Mouse (Mus musculus): Measurements from ENCODE around the gene Odf4.

Gene Odf4

DNA sequence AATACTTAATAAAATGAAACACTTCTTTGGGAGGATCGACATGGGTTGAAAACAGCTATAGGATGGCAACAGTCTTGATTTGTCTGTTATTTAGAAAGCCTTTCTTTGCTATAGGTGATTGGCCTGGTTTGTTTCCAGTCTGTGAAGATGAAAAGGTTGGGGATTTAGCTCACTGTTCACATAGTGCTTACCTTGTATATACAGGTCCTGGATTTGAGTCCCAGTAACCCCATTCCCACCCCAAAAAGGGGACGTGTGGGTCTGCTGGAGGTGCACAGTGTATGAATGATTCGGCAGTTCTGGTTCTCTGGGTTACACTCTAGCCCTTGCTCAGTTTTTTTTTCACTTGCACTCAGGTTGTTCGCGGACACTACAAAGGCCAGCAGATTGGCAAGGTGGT, 24.1 kb downstream of the Odf4 start:
- no peak for DNase-seq (ENCODE audit: low spot score in 2 of 2)

DNA sequence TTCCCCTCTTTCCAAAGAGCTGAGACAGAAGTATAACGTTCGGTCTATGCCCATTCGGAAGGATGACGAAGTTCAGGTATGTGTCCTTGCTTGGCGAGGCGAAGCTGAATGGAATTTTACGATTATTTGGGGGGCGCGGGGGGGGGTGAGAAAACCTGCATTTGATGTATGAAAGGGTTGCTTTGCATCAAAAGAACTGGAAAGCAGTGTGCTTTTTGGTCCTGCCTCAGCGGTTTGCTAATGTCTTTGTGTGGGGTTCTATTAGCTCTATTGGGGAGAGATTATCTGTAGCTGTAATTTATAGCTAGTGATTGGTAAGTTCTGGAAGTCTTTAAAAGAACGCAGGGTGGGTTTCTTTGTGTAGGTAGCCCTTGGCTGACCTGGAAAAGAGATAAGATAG, 24.5 kb downstream of the Odf4 start:
- no peak for DNase-seq (ENCODE audit: low spot score in 2 of 2)

DNA sequence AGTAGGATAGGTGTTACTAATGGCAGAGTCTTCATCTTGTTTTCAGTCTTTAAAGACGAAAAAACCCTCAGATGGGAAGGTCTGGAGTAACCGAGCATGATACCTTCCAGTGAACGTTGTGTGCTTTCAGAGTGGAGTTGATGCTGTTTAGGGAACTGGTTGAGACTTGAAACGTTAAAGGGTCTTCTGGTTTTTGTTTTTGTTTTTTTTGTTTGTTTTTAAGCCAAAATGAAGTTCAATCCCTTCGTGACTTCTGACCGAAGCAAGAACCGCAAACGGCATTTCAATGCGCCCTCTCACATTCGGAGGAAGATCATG, 24.9 kb downstream of the Odf4 start:
- DNase-seq (ENCODE audit: low spot score in 2 of 2): no peak

DNA sequence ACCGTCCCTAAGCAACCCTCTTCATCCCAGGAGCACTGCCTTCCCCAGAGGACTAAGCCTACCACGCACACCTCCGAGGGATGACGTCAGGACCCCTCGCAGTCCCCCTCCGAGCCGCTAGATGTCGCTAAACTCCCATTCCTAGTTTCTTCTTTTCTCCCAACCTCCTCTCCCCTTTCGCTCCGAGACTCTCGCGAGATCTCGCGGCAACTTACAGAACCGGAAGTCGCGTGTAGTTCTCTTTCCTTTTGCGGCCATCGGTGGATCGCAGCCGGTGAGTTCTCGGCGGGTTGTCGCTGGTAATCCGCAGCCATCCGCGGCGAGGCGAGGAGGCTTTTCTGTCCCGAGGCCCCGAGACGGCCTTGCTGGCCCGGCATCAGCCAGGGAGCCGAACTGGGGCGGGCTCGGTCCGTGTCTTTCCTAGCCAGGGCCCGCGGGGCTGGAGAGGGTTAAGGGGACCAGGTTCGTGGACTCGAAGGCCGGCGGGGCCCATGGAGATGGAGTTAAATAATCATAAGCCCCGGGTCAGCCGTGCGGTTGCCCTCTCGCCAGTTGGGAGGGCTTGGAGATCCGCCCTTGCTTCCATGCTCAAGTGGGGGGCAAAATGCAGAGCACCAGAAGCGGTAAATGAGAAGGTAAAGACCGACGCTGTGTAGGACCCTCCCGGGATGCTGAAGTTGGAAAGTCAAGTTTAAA, 25.4 kb downstream of the Odf4 start, which contains the start of gene Rpl26:
Gene Rpl26, plus strand, starts transcription at position 233 of the 696 bp plus-strand sequence.
- peak; percentile 99 to 100 for DNase-seq (ENCODE audit: low spot score in 2 of 2)

GRCm38 (mm10) chr11:68900519-68901350, 26.1 kb downstream of the Odf4 start:
- DNase-seq (ENCODE audit: low spot score in 2 of 2): peak in 1 of 2 experiments; percentile 17

- no peak for DNase-seq (ENCODE audit: low spot score in 2 of 2)
Observed at GRCm38 (mm10) chr11:68899815-68900214, 27.1 kb downstream of the Odf4 start.

- no peak for DNase-seq (ENCODE audit: low spot score in 2 of 2)
Observed at GRCm38 (mm10) chr11:68898790-68899189, 28.1 kb downstream of the Odf4 start.

- no peak for DNase-seq (ENCODE audit: low spot score in 2 of 2)
Observed at GRCm38 (mm10) chr11:68897838-68898237, 29.0 kb downstream of the Odf4 start.

GRCm38 (mm10) chr11:68897120-68897519, 29.8 kb downstream of the Odf4 start:
- no peak for DNase-seq (ENCODE audit: low spot score in 2 of 2)

DNA sequence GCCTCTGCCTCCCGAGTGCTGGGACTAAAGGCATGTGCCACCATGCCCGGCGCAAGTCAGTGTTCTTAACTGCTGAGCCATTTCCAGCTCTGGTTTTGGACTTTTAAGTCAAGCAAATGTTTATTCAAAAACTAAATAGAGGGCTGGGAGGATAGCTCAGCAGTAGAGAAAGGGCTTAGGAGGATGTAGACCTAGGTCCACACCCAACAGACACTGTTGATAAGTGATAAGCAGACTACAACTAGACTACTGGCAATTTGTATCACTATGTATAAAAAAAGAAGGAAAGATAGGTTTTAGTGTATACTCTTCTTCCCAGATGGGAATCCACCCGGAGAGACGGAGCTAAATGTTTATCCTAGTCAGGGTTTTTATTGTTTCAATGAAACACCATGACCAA, 30.6 kb downstream of the Odf4 start:
- DNase-seq (ENCODE audit: low spot score in 2 of 2): no peak

GRCm38 (mm10) chr11:68893911-68894464, 32.9 kb downstream of the Odf4 start:
- no peak for DNase-seq (ENCODE audit: low spot score in 2 of 2)

GRCm38 (mm10) chr11:68892233-68892832, 34.5 kb downstream of the Odf4 start:
- no peak for DNase-seq (ENCODE audit: low spot score in 2 of 2)

DNA sequence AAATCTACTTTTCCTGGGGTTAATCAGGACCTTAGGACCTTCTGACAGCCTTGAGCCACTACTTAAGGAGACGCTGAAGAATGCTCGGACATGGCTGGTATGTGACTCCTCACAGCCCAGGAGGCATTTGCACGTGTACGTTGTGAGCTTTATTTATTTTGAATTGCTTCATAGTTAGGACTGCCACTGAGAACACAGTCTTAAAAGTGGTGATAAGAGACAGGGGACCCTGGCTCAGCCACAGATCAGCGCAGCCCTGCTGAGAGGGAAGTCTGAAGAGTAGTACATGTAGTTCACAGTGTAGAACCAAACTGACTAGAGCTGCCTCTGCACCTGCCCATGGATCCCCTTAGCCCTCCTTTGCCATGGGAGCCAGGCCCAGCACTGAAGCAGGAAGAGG, 35.1 kb downstream of the Odf4 start:
- no peak for DNase-seq (ENCODE audit: low spot score in 2 of 2)

DNA sequence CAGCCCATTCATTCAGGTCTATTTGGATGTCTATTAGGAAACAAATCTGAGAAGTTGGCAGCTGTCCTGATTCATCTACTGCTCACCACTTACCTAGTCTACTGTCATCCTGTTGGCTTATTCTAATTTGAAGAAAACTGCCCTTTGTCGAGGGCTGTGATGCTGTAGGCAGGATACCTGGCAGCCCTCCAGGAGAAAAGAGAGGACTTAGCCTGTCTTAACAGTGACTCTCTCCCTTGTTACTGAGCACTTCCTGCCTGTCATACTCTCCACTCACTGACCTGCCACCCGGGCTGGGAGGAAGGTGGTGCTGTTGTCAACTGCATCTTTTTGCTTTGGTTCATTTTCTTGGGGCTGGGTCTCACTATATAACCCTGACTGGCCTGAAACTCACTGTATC, 36.3 kb downstream of the Odf4 start:
- DNase-seq (ENCODE audit: low spot score in 2 of 2): no peak

DNA sequence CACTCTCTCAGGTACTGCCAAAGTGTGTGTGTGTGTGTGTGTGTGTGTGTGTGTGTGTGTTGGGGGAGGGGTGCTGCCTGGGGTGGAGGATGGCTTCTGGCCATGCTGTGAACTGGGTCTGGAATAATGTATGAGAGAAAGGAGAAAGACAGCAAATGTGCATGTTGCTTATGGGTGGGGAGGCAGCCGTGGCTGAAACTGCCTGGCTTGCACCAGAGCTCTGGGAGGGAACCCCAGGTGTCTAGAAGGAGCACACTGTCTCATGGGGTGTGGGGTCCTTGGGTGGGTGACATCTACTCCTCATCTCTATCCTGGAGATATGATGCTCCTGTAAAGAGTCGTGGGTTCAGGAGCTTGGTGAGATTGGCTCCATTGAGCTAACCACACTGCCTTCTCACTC, 38.2 kb downstream of the Odf4 start:
- no peak for DNase-seq (ENCODE audit: low spot score in 2 of 2)

DNA sequence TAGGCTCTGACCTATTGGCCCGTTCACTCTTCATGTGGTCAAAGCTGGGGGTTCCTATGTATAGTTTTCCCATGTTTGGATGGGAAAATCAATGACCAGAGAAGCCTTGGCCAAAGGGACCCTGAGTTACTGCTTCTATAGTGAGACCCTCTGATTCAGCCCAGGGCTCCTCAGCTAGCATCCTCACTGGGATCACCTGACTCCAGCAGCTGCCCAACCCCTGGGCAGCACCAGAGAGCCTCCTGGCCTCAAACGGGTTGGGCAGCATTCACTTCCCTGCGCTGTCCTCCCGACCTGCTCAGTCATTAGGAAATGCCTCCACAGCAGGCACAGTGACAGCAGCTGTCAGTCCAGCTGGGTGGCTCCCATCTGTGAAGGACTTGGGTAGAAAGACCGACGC, 38.6 kb downstream of the Odf4 start, which contains the start of gene Rnf222:
Gene Rnf222, plus strand, starts transcription at position 301 of the 400 bp plus-strand sequence.
- no peak for DNase-seq (ENCODE audit: low spot score in 2 of 2)

GRCm38 (mm10) chr11:68886091-68886490, 40.8 kb downstream of the Odf4 start:
- DNase-seq (ENCODE audit: low spot score in 2 of 2): no peak

DNA sequence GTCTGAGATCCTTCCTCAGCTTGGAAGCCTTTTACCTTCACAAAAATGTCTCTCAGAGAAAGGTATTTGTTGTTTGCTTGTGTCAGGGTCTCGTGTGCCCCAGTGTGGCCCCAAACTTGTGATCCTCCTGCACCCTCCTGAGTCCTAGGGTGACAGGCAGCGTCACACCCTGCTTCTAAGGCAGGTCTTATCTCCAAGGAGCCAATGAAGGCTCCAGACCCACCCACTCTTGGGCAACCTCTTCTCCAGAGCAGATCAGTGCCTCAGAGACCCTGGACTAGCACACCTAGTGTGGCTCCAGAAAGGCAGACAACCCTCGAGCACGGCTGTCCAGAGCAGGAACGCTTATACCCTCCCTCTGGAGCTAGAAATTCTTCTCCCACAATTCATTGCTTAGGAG, 42.5 kb downstream of the Odf4 start:
- DNase-seq (ENCODE audit: low spot score in 2 of 2): no peak

DNA sequence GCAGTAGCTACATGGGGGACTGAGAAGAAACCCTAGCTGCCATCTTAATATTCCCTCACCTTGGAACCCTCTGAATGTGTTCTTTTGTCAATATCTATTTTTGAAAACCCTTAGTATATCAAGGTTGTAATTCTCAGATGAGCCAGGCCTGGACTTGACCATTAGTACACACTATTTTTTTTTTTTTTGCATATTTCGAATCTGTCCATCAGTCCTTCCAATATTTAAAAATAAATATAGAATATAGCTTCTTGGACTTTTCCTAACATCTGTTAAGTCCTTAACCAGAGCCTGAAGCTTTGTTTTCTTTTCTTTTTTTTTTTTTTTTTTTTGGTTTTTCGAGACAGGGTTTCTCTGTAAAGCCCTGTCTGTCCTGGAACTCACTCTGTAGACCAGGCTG, 43.0 kb downstream of the Odf4 start:
- DNase-seq (ENCODE audit: low spot score in 2 of 2): no peak

- DNase-seq (ENCODE audit: low spot score in 2 of 2): no peak
Observed at GRCm38 (mm10) chr11:68882107-68882506, 44.8 kb downstream of the Odf4 start.

DNA sequence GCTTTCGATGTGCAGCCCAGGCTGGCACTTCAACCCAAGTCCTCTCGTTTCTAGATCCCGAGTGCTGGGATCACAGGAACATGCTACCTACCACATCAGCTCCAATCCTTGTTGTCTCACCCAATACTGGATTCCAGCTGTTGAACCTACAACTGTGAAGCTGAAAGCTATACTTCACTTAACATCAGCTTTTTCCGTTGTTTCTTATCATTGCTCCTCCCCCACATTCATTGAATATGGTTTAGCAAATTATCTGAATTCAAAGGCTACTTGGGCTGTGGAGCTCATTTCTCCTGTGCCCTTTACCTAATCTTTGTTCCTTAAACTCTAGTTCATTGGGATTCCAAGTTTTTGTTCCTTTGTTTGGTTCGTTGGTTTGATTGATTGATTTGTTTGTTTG, 48.1 kb downstream of the Odf4 start:
- no peak for DNase-seq (ENCODE audit: low spot score in 2 of 2)

DNA sequence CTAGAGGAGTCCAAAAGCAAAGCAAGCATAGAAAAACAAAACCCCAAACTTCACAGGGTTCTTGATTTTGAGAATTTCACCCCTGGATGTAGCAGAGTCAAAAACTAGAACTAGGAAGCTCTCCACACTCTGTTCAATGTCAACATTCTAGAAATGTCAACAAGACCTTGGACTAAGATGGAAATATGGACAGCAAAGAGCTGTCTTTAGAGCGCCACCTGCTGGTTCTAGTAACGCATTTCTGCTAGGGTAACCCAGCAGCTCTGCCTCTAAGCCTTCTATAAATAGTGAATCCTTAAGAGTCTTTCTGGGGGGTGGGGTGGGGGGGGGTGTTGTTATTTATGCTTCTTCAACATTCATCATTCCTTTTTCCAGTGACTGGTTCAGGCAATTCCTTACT, 52.0 kb downstream of the Odf4 start:
- no peak for DNase-seq (ENCODE audit: low spot score in 2 of 2)
